In the genomic region with DNA sequence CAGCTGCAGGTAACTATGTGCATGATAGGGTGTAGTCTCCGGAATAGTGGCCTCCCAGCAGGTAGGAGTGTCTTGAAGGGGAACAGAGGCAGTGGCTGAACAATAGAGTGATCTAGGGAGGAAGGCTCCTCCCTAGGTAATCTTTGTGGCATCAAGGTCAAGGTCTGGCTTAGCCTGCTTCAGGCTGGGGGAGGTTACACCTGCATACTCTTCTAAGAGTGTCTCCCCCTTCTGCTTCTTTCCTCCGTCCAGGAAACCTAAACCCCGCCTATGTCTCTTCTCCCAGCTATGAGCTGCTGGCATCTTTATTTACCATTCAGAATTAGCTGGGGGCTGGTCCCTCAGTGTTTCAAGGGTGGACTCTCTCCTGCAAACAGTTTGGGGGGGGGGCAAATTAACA, we compare ENCODE assay signal across 18 mouse cellular contexts.
"Had no signal": no experiment of that assay in that cellular context is flagged by ENCODE, and none has a peak within 500 bp of the region (broad histone marks: within the 10 kb centered on the region; RNA-seq: fewer than 3 reads in every experiment).

No protein-coding gene starts in this region.

- H3K4me2 ChIP-seq: liver, embryonic 13.5 days; midbrain, embryonic 11.5 days; neural tube, embryonic 12.5 days; neural tube, embryonic 15.5 days had no signal

- H3K9ac ChIP-seq: liver, embryonic 13.5 days; neural tube, embryonic 12.5 days; neural tube, embryonic 15.5 days had no signal

- DNase-seq: kidney, adult 11 months; kidney, adult 8-10 months; layer of hippocampus, postnatal 36 days; left cerebral cortex, postnatal 4 days; liver, embryonic 13.5 days; lung, adult 2 months; lung, postnatal 14 days; lung, postnatal 4 days; midbrain, embryonic 14.5 days; retina, postnatal 1 day; right cerebral cortex, postnatal 25 days; spleen, adult 18-20 months; thymus, adult 18-20 months; thymus, postnatal 36 days had no signal

- H3K4me1 ChIP-seq: liver, embryonic 13.5 days had no signal

- H3K27ac ChIP-seq: left cerebral cortex, adult 2 months; liver, embryonic 13.5 days; neural tube, embryonic 12.5 days; neural tube, embryonic 15.5 days had no signal

- H3K27me3 ChIP-seq: liver, embryonic 13.5 days; neural tube, embryonic 12.5 days; neural tube, embryonic 15.5 days had no signal

- H3K36me3 ChIP-seq: liver, embryonic 13.5 days; neural tube, embryonic 12.5 days; neural tube, embryonic 15.5 days had no signal

- H3K9me3 ChIP-seq: liver, embryonic 13.5 days; neural tube, embryonic 12.5 days; neural tube, embryonic 15.5 days had no signal

- H3K4me3 ChIP-seq: left cerebral cortex, adult 2 months; liver, embryonic 13.5 days; neural tube, embryonic 12.5 days; neural tube, embryonic 15.5 days had no signal
